Mouse (Mus musculus): Measurements from ENCODE around the gene Nono. TPM values are rescaled to one million over a fixed set of nuclear protein-coding genes. Genes with fewer than 3 reads are reported as not detected.
A peak's percentile ranks its signal among the peaks of the same experiment; 100 is the strongest.

The Nono gene
- polyA plus RNA-seq (2012; rRNA removed), result 112 and 117 TPM in 2 replicates

DNA sequence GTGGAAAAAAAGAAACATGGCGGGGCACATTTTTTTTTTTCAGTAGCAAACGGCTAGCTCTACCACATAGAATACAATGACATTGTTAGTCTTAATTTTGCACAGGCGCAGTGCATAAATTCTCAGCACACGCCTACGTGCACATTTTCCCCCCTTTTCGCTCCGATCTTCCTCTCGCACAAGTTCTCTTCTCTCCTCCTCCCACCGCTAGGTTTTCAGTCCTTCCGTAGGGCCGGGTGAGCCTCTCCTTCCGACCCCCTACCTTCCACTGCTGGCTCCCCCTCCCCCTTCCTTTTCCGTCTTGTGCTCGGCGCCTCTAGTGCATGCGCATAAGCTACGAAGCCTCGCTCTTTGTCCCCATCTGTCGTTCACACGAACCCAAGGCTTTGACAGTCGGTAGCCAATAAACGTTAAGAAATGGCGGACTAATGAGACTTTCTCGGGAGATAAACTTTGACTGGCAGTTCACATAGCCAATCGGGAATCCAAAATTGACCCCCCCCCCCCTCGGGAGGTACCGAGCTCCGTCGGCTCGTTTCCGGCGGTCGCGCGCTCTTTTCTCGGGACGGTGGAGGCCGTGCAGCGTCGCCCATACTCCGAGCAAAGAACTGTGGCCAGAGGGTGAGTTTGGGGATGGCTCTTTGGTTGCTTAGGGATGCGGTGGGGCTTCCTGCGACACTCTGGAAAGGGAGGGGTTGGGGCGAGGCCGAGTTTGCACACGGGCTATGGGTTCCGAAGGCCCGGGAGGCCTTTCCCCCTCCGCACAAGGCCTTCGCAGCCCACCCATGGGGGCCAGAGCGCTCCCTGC is at the start of gene Nono:
TSS of gene Nono (plus strand) at position 177 of the 808 bp plus-strand sequence.
- H3K4me3 ChIP-seq (ENCODE audit: insufficient read depth, low read length), result peak within 1 kb of the TSS; percentile 41
- TF ChIP-seq POLR2A (IDR thresholded peaks at IDR 0.05; ENCODE audit: extremely low read depth, insufficient read depth, low read length) (peak; percentile 71), CTCF (IDR thresholded peaks at IDR 0.05; ENCODE audit: extremely low read depth, insufficient read depth, low read length) (no peak)
- H3K4me1 ChIP-seq (ENCODE audit: control insufficient read depth, insufficient read depth, low read length), result no peaks in the 10 kb centered on the region
- H3K27ac ChIP-seq (ENCODE audit: insufficient read depth, low read length), result peak within 1 kb of the TSS; percentile 55

GRCm38 (mm10) chrX:101379744-101380143 is 49.4 kb upstream of the Nono start:
- Histone ChIP-seq H3K4me1 (ENCODE audit: control insufficient read depth, insufficient read depth, low read length) (no peaks in the 10 kb centered on the region; the same call in 1 of the 2 replicates), H3K4me3 (ENCODE audit: insufficient read depth, low read length) (no peak overlapping the region), H3K27ac (ENCODE audit: insufficient read depth, low read length) (no peak overlapping the region)
- TF ChIP-seq CTCF (IDR thresholded peaks at IDR 0.05; ENCODE audit: extremely low read depth, insufficient read depth, low read length), result no peak
- TF ChIP-seq POLR2A (IDR thresholded peaks at IDR 0.05; ENCODE audit: extremely low read depth, insufficient read depth, low read length), result no peak

DNA sequence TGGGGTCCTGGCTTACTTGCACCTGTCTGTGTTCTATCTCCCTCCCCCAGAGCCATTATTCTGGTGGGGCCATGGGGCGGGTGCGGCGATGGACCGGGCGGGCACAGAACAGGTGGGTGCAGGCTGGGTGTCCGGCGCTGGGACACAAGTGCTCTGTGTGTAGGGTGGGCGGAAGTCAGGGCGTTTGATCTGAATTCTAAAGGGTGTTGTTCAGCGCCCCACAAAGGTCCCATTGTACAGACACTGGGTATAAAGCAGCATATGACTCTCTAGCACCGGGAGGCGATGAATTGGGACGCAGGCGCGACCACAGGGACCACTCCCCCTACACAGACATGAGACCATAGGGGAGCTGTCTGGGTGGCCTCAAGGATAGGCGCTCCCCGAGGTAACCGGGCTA is 45.7 kb upstream of the Nono start:
- Histone ChIP-seq H3K27ac (ENCODE audit: insufficient read depth, low read length) (peak overlapping the region; percentile 61; the same call in 1 of the 2 replicates), H3K4me3 (ENCODE audit: insufficient read depth, low read length) (no peak overlapping the region), H3K4me1 (ENCODE audit: control insufficient read depth, insufficient read depth, low read length) (no peaks in the 10 kb centered on the region; the same call in 1 of the 2 replicates)
- TF ChIP-seq POLR2A (IDR thresholded peaks at IDR 0.05; ENCODE audit: extremely low read depth, insufficient read depth, low read length), result no peak

DNA sequence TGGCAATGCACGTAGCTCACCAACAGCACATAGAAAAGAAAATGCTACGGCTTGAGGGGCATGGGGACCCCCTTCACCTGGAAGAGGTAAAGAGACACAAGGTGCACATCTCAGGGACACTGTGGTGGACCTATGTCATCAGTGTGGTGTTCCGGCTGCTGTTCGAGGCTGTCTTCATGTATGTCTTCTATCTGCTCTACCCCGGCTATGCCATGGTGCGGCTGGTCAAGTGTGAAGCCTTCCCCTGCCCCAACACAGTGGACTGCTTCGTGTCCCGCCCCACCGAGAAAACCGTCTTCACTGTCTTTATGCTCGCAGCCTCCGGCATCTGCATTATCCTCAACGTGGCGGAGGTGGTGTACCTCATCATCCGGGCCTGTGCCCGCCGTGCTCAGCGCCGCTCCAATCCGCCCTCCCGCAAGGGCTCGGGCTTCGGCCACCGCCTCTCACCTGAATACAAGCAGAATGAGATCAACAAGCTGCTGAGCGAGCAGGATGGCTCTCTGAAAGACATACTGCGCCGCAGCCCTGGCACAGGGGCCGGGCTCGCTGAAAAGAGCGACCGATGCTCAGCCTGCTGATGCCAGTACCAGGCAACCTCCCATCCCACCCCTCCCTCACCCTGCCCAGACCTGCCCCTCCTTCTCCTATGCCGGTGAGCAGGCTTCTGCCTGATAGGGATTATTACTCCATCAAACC is 44.5 kb upstream of the Nono start:
- TF ChIP-seq CTCF (IDR thresholded peaks at IDR 0.05; ENCODE audit: extremely low read depth, insufficient read depth, low read length), result no peak
- peak overlapping the region; percentile 35; the same call in 1 of the 2 replicates for H3K27ac ChIP-seq (ENCODE audit: insufficient read depth, low read length)

GRCm38 (mm10) chrX:101386222-101386621 is 42.9 kb upstream of the Nono start:
- Histone ChIP-seq H3K4me3 (ENCODE audit: insufficient read depth, low read length) (no peak overlapping the region), H3K4me1 (ENCODE audit: control insufficient read depth, insufficient read depth, low read length) (peaks cover 2% of the 10 kb centered on the region; the same call in 1 of the 2 replicates), H3K27ac (ENCODE audit: insufficient read depth, low read length) (no peak overlapping the region)
- TF ChIP-seq POLR2A (IDR thresholded peaks at IDR 0.05; ENCODE audit: extremely low read depth, insufficient read depth, low read length) (no peak), CTCF (IDR thresholded peaks at IDR 0.05; ENCODE audit: extremely low read depth, insufficient read depth, low read length) (no peak)

More for the DNA sequence above, 44.5 kb upstream of the Nono start:
- Histone ChIP-seq H3K4me1 (ENCODE audit: control insufficient read depth, insufficient read depth, low read length) (peaks cover 2% of the 10 kb centered on the region; the same call in 1 of the 2 replicates), H3K4me3 (ENCODE audit: insufficient read depth, low read length) (peak overlapping the region; percentile 32)

- TF ChIP-seq POLR2A (IDR thresholded peaks at IDR 0.05; ENCODE audit: extremely low read depth, insufficient read depth, low read length) (no peak), CTCF (IDR thresholded peaks at IDR 0.05; ENCODE audit: extremely low read depth, insufficient read depth, low read length) (no peak)
- Histone ChIP-seq H3K4me1 (ENCODE audit: control insufficient read depth, insufficient read depth, low read length) (peaks cover 2% of the 10 kb centered on the region; the same call in 1 of the 2 replicates), H3K27ac (ENCODE audit: insufficient read depth, low read length) (no peak overlapping the region), H3K4me3 (ENCODE audit: insufficient read depth, low read length) (no peak overlapping the region)
Observed at GRCm38 (mm10) chrX:101388866-101389537, 40.1 kb upstream of the Nono start.

GRCm38 (mm10) chrX:101394341-101394740 is 34.8 kb upstream of the Nono start:
- no peak for TF ChIP-seq CTCF (IDR thresholded peaks at IDR 0.05; ENCODE audit: extremely low read depth, insufficient read depth, low read length)
- Histone ChIP-seq H3K4me1 (ENCODE audit: control insufficient read depth, insufficient read depth, low read length) (peaks cover under 1% of the 10 kb centered on the region; the same call in 1 of the 2 replicates), H3K27ac (ENCODE audit: insufficient read depth, low read length) (no peak overlapping the region), H3K4me3 (ENCODE audit: insufficient read depth, low read length) (no peak overlapping the region)

- no peak overlapping the region for H3K27ac ChIP-seq (ENCODE audit: insufficient read depth, low read length)
Observed at GRCm38 (mm10) chrX:101396459-101396858, 32.7 kb upstream of the Nono start.

GRCm38 (mm10) chrX:101418946-101419724 is 10.0 kb upstream of the Nono start:
- 0 out of 2 replicates have a peak overlapping the region, but pooled peaks have one; percentile 86 for H3K27ac ChIP-seq (ENCODE audit: insufficient read depth, low read length)
- H3K4me3 ChIP-seq (ENCODE audit: insufficient read depth, low read length), result peak overlapping the region; percentile 91
- TF ChIP-seq POLR2A (IDR thresholded peaks at IDR 0.05; ENCODE audit: extremely low read depth, insufficient read depth, low read length) (no peak), CTCF (IDR thresholded peaks at IDR 0.05; ENCODE audit: extremely low read depth, insufficient read depth, low read length) (0 out of 2 replicates have a peak, but pooled peaks have one; percentile 1)
- no peaks in the 10 kb centered on the region; the same call in 1 of the 2 replicates for H3K4me1 ChIP-seq (ENCODE audit: control insufficient read depth, insufficient read depth, low read length)

More at GRCm38 (mm10) chrX:101396459-101396858, 32.7 kb upstream of the Nono start:
- H3K4me3 ChIP-seq (ENCODE audit: insufficient read depth, low read length), result no peak overlapping the region
- TF ChIP-seq POLR2A (IDR thresholded peaks at IDR 0.05; ENCODE audit: extremely low read depth, insufficient read depth, low read length), result no peak
- TF ChIP-seq CTCF (IDR thresholded peaks at IDR 0.05; ENCODE audit: extremely low read depth, insufficient read depth, low read length), result no peak
- no peaks in the 10 kb centered on the region for H3K4me1 ChIP-seq (ENCODE audit: control insufficient read depth, insufficient read depth, low read length)
